Mouse (Mus musculus) left cerebral cortex, adult 2 months (tissue): ENCODE measurements at regions not wholly inside any gene's neighbourhood (a gene's known extent, or its start where the extent isn't known, plus 50 kb on each side); places are given as distances from the start of the nearest gene placed in this dataset.

Source experiments
- DNase-seq, 2 experiments: peaks; one replicate each; pipeline ENCODE4 v3.0.0; 2021 to 2022; ENCODE audit warnings: low spot score in 2 of 2, mixed read lengths in 1 of 2; ENCODE audit errors: extremely low spot score in 1 of 2
- H3K27ac ChIP-seq: fragments of 200-600 bp; 2 replicates; pipeline ENCODE4 v1.8.1; 2022
- H3K4me3 ChIP-seq: fragments of 200-600 bp; 2 replicates; pipeline ENCODE4 v1.8.1; 2022
- CTCF ChIP-seq: fragments of 200-600 bp; IDR thresholded peaks from 2 replicates; pipeline ENCODE4 v1.8.1; 2022; ENCODE audit warnings: antibody characterized with exemption, mild to moderate bottlenecking, moderate library complexity
- intact Hi-C: fragments of 180-260 bp; cut with DNase I; formaldehyde crosslinking; loops from one replicate; pipeline ENCODE4 v1.15.1; 2025

- intact Hi-C loops, result no loop called here
- H3K27ac ChIP-seq, result no peak overlapping the region
- no peak for DNase-seq
- no peak overlapping the region for H3K4me3 ChIP-seq
- TF ChIP-seq CTCF, result no peak
Observed at GRCm38 (mm10) chr10:91580959-91581358, 399.8 kb upstream of the Tmpo start.

GRCm38 (mm10) chr10:91575323-91576064, 394.4 kb upstream of the Tmpo start:
- no peak for TF ChIP-seq CTCF
- peak in 1 of 2 experiments; percentile 12 for DNase-seq
- intact Hi-C loops, result no loop called here
- Histone ChIP-seq H3K4me3 (no peak overlapping the region), H3K27ac (no peak overlapping the region)

- DNase-seq, result no peak
- intact Hi-C loops, result no loop called here
- H3K4me3 ChIP-seq, result no peak overlapping the region
- no peak for TF ChIP-seq CTCF
- H3K27ac ChIP-seq, result no peak overlapping the region
Observed at GRCm38 (mm10) chr10:91572796-91573195, 391.7 kb upstream of the Tmpo start.

GRCm38 (mm10) chr10:91569046-91569445, 387.9 kb upstream of the Tmpo start:
- intact Hi-C loops, result no loop called here
- no peak for DNase-seq
- no peak for TF ChIP-seq CTCF
- H3K4me3 ChIP-seq, result no peak overlapping the region
- no peak overlapping the region for H3K27ac ChIP-seq

- no peak for TF ChIP-seq CTCF
- DNase-seq, result no peak
- Histone ChIP-seq H3K27ac (no peak overlapping the region), H3K4me3 (no peak overlapping the region)
- intact Hi-C loops, result no loop called here
Observed at GRCm38 (mm10) chr10:91566116-91566774, 385.1 kb upstream of the Tmpo start.

GRCm38 (mm10) chr10:91559307-91559706, 378.2 kb upstream of the Tmpo start:
- intact Hi-C loops, result no loop called here
- TF ChIP-seq CTCF, result no peak
- Histone ChIP-seq H3K27ac (no peak overlapping the region), H3K4me3 (no peak overlapping the region)
- no peak for DNase-seq

GRCm38 (mm10) chr10:91548071-91548470, 367.0 kb upstream of the Tmpo start:
- H3K27ac ChIP-seq, result no peak overlapping the region
- H3K4me3 ChIP-seq, result no peak overlapping the region
- intact Hi-C loops, result loop anchor here (10.0 kb wide), 2 partner anchors 757 to 1467 kb away; no protein-coding TSS in a partner anchor
- DNase-seq, result no peak
- TF ChIP-seq CTCF, result no peak

- TF ChIP-seq CTCF, result peak; percentile 72
- DNase-seq, result peak; percentile 28 to 57
- intact Hi-C loops, result loop anchor here (2.0 to 10.0 kb wide), 3 partner anchors 759 to 1469 kb away; no protein-coding TSS in a partner anchor
- no peak overlapping the region for H3K27ac ChIP-seq
- H3K4me3 ChIP-seq, result no peak overlapping the region
Observed at GRCm38 (mm10) chr10:91546140-91546539, 365.0 kb upstream of the Tmpo start.

- no peak for TF ChIP-seq CTCF
- Histone ChIP-seq H3K27ac (no peak overlapping the region), H3K4me3 (no peak overlapping the region)
- intact Hi-C loops, result loop anchor here (10.0 kb wide), 2 partner anchors 759 to 1469 kb away; no protein-coding TSS in a partner anchor
- DNase-seq, result no peak
Observed at GRCm38 (mm10) chr10:91545421-91545820, 364.3 kb upstream of the Tmpo start.

- Histone ChIP-seq H3K4me3 (no peak overlapping the region), H3K27ac (no peak overlapping the region)
- intact Hi-C loops, result loop anchor here (10.0 kb wide), 2 partner anchors 761 to 1471 kb away; no protein-coding TSS in a partner anchor
- DNase-seq, result no peak
- no peak for TF ChIP-seq CTCF
Observed at GRCm38 (mm10) chr10:91543167-91543918, 362.2 kb upstream of the Tmpo start.

- DNase-seq, result no peak
- TF ChIP-seq CTCF, result no peak
- intact Hi-C loops, result loop anchor here (10.0 kb wide), 2 partner anchors 763 to 1473 kb away; no protein-coding TSS in a partner anchor
- no peak overlapping the region for H3K4me3 ChIP-seq
- H3K27ac ChIP-seq, result no peak overlapping the region
Observed at GRCm38 (mm10) chr10:91542201-91542604, 361.1 kb upstream of the Tmpo start.

- DNase-seq, result no peak
- intact Hi-C loops, result loop anchor here (5.0 kb wide), 1 partner anchor 240 kb away; no protein-coding TSS in a partner anchor
- Histone ChIP-seq H3K4me3 (no peak overlapping the region), H3K27ac (no peak overlapping the region)
- TF ChIP-seq CTCF, result no peak
Observed at GRCm38 (mm10) chr10:91537241-91537640, 356.1 kb upstream of the Tmpo start.
